Mouse (Mus musculus) neutrophil, adult 59 days (primary cell): Measurements from ENCODE around the gene H2-T23. TPM values are rescaled to one million over a fixed set of nuclear protein-coding genes. Genes with fewer than 3 reads are reported as not detected.

Experiments
- total RNA-seq, 2 experiments: library from RNA; stranded (reverse); gene quantifications; 1 replicate in 1 of 2; 2 replicates in 1 of 2; pipeline ENCODE4 v1.2.4; 2023

Gene H2-T23
- total RNA-seq = 100 to 1,000 TPM; 154 to 159 TPM

DNA sequence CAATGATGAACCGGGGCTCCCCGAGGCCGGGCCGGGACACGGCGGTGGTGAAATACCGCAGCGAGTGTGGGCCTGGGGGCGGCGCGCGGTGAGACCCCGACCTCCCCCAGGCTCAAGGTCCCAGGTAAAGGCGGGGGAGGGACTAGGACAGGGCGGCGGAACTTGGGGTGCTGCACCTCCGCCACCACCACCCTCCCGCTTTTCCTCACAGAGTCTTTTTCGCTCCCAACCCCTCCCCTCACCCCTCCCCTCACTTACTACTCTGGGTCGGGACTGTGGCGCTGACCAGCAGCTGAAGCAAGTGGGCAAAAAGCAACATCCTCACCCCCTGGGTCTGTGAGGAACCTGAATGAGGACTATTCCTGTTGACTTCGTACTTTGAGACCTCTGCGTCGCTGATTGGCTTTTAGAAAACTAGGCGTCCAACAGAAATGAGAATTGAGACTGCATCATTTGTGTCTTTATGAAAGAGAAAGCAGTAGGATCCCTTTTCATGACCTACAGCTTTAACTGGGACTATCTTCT, at the start of gene H2-T23:
Gene H2-T23 (minus strand): TSS at position 505 of the 525 bp plus-strand sequence.

DNA sequence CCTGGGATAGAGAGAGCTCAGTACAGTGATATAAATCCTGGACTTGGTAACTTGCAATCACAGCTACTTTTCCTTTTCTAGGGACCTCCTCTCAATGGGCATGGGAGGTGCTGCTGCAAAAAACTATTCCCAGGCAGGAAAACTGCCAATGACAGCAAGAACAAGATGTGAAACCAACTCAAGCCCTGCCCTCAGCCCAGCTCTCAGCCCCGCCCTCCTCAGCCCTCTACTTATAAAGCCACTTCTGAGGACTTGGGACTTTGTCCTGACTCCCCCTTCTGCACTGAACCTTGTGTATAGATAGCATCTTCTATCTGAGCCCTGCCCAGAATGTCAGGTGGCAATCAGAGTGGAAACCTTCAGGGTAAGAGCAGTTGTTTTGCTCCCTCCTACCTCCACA, 25.7 kb upstream of the H2-T23 start, which contains the start of gene Gm11127:
Gene Gm11127 (minus strand): TSS at position 10 of the 400 bp plus-strand sequence.

DNA sequence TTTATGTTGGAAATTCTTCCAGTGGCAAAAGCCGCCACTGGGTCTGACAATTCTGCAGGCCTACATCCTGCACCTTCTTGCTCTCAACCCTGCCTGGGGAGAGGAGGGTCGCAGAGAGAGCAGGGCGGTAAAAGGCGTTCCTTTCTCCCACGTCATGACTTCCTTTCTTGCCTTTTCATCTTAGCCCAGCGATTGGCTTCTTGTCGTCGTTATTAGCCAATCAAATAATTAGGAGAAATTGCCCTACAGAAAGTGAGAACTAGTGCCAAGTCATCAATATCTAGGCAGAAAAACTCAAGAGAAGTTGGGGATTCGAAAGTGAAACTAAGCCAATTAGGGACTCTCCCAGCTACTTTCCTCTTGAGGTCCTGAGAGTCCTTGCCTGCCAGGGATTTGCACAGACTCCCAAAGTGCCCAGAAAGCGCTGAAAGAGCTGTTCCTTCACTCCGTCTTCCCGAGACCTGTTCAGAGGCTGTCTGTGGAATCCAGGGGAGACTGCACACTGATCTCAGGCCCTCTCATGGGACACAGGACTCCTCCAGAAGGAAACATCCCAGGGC, 10.0 kb upstream of the H2-T23 start, which contains the start of the genes H2-T22 and Gm6034:
Gene H2-T22 (minus strand): TSS at position 138 of the 560 bp plus-strand sequence.
Gene Gm6034 (plus strand): TSS at position 352 of the 560 bp plus-strand sequence.

DNA sequence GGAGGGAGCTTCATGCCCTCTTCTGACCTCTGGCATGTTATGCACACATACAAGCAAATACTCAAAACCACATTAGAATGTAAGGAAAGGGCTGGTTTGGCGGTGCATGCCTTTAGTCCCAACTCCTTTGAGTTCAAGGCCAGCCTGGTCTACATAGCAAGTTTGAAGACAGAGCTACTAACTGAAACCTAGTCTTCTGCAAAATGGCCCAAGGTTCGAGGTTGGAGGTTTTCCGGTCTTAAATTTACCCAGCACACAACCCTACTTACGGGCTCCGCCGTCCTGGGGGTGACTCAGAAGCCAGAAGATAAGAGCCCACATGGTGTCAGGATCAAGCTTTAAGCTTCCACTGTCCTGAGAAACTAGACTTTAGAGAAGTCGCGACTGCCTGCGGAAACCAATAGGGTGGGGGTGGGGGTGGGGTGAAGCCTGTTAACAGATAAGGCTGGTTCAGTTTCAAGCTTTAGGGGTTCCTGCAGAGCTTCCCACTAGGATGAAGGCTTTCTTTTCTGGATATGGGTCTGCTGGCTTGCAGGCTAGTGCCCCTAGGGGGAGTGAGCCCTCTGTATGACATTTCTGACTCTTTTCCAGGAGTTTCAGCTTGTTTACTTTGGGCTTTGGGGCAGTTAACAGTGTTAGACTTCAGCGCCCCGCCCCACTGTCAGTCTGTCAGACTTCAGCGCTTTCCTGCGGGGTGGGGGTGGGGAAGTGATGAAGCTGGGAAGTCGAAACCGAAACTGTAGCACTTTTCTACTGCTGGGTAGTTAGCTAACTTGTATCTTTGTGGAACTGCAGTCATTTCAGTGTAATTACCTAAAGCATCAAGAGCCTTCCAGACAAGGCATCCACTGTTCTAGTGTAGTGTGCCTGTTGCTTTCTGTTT, 12.2 kb downstream of the H2-T23 start, which contains the start of gene H2-T24:
Gene H2-T24 (minus strand): TSS at position 370 of the 883 bp plus-strand sequence.

Other genes starting within 250 kb of the H2-T23 start
- gene Ier3, start 211.2 kb downstream of the H2-T23 start, total RNA-seq = 100 to 1,000 TPM; 115 to 121 TPM
- gene Flot1, start 209.6 kb downstream of the H2-T23 start, total RNA-seq = 100 to 1,000 TPM; 181 to 198 TPM
- 100 to 1,000 TPM; 449 to 487 TPM for gene Tubb5, start 194.5 kb downstream of the H2-T23 start, total RNA-seq
- gene Mdc1, start 191.3 kb downstream of the H2-T23 start, total RNA-seq = 10 to 100 TPM; 33.5 to 33.9 TPM
- 10 to 100 TPM; 40.8 to 50.0 TPM for gene Nrm, start 171.5 kb downstream of the H2-T23 start, total RNA-seq
- 100 to 1,000 TPM; 291 to 293 TPM for gene Ppp1r18, start 167.3 kb downstream of the H2-T23 start, total RNA-seq
- gene Dhx16, start 153.0 kb downstream of the H2-T23 start, total RNA-seq = 10 to 100 TPM; 63.4 to 68.3 TPM
- 10 to 100 TPM; 12.1 to 14.2 TPM for gene 2310061I04Rik, start 135.4 kb downstream of the H2-T23 start, total RNA-seq
- 10 to 100 TPM; 13.1 to 14.4 TPM for gene Atat1, start 122.8 kb downstream of the H2-T23 start, total RNA-seq
- 10 to 100 TPM; 18.4 to 21.4 TPM for gene Mrps18b, start 116.5 kb downstream of the H2-T23 start, total RNA-seq
- gene Ppp1r10, start 116.4 kb downstream of the H2-T23 start, total RNA-seq = 100 to 1,000 TPM; 100 to 125 TPM
- 10 to 100 TPM; 73.8 to 79.6 TPM for gene Abcf1, start 63.1 kb downstream of the H2-T23 start, total RNA-seq
- gene Gnl1, start 53.0 kb downstream of the H2-T23 start, total RNA-seq = 10 to 100 TPM; 43.5 to 46.4 TPM
- gene Prr3, start 52.6 kb downstream of the H2-T23 start, total RNA-seq = 10 to 100 TPM; 25.9 to 32.6 TPM
- gene H2-T24, start 12.3 kb downstream of the H2-T23 start, total RNA-seq = 10 to 100 TPM; 34.9 to 43.5 TPM
- gene H2-T22, start 9.9 kb upstream of the H2-T23 start, total RNA-seq = 10 to 100 TPM; 28.5 to 30.4 TPM
- under 1 TPM in 1 of 2 experiments, not detected in 1; 0.24 TPM for gene Gm6034, start 10.1 kb upstream of the H2-T23 start, total RNA-seq
- gene Gm11127, start 25.5 kb upstream of the H2-T23 start, total RNA-seq = 10 to 100 TPM; 26.6 to 29.0 TPM
- gene Gm19684, start 88.8 kb upstream of the H2-T23 start, total RNA-seq = under 1 TPM; 0.44 to 0.82 TPM
- gene Gm7030, start 96.6 kb upstream of the H2-T23 start, total RNA-seq = under 1 TPM; 0.82 to 0.86 TPM
- gene Gm8909, start 135.7 kb upstream of the H2-T23 start, total RNA-seq = not detected
- gene H2-T3, start 157.4 kb upstream of the H2-T23 start, total RNA-seq = not detected
- 10 to 100 TPM; 45.3 to 49.0 TPM for gene Rpp21, start 225.2 kb upstream of the H2-T23 start, total RNA-seq
- 10 to 100 TPM; 39.3 to 41.4 TPM for gene Trim39, start 239.4 kb upstream of the H2-T23 start, total RNA-seq